Mouse (Mus musculus) ES-Bruce4 (cell line): ENCODE measurements around the gene Plxdc2. TPM values are rescaled to one million over a fixed set of nuclear protein-coding genes. Genes with fewer than 3 reads are reported as not detected.

ENCODE experiments used
- H3K27ac ChIP-seq: 2 replicates; pipeline ENCODE4 v1.5.1; 2012; ENCODE audit warnings: low read length, inconsistent platforms; ENCODE audit not compliant: insufficient read depth
- H3K27me3 ChIP-seq: 2 replicates; pipeline ENCODE4 v1.6.1; 2012; ENCODE audit warnings: mild to moderate bottlenecking, low read length, inconsistent platforms; ENCODE audit not compliant: control insufficient read depth, poor library complexity, insufficient read depth, severe bottlenecking
- H3K36me3 ChIP-seq: 2 replicates; pipeline ENCODE4 v1.6.1; 2012; ENCODE audit warnings: inconsistent platforms, mild to moderate bottlenecking, low read length, moderate library complexity; ENCODE audit not compliant: control insufficient read depth, poor library complexity, insufficient read depth, severe bottlenecking
- H3K4me1 ChIP-seq: one replicate; pipeline ENCODE4 v1.8.1; 2011; ENCODE audit warnings: low read length; ENCODE audit not compliant: control insufficient read depth, insufficient read depth
- H3K4me3 ChIP-seq: 2 replicates; pipeline ENCODE4 v1.5.1; 2011; ENCODE audit warnings: low read depth, mild to moderate bottlenecking, low read length
- H3K9ac ChIP-seq: 2 replicates; pipeline ENCODE4 v1.6.1; 2012; ENCODE audit warnings: low read depth, mild to moderate bottlenecking, inconsistent platforms; ENCODE audit not compliant: poor library complexity, severe bottlenecking
- H3K9me3 ChIP-seq: replicated peaks from 2 replicates; pipeline ENCODE4 v1.6.1; 2012; ENCODE audit warnings: mild to moderate bottlenecking, low read length, inconsistent platforms; ENCODE audit not compliant: control insufficient read depth, poor library complexity, insufficient read depth, severe bottlenecking
- CTCF ChIP-seq: IDR thresholded peaks from one replicate; pipeline ENCODE4 v1.8.1; 2011; ENCODE audit warnings: low read depth, low read length
- EP300 ChIP-seq: IDR thresholded peaks from 2 replicates; pipeline ENCODE4 v1.6.1; 2011; ENCODE audit warnings: low read depth, low read length; ENCODE audit not compliant: insufficient read depth
- POLR2A ChIP-seq: IDR thresholded peaks from one replicate; pipeline ENCODE4 v1.8.1; 2011; ENCODE audit warnings: low read length; ENCODE audit not compliant: insufficient read depth
- polyA plus RNA-seq: library from polyadenylated mRNA; stranded (reverse); fragments of >200 nt; gene quantifications from 2 replicates; pipeline ENCODE4 v1.2.4, GENCODE M21; 2011; ENCODE audit warnings: low read depth; ENCODE audit not compliant: missing spikeins, insufficient read depth, insufficient read length

The Plxdc2 gene
- polyA plus RNA-seq, 1 experiment: 20.0 TPM

GRCm38 (mm10) chr2:16355611-16356105, 446 bp upstream of the Plxdc2 start:
- Histone ChIP-seq H3K27ac (peak overlapping the region; percentile 18), H3K27me3 (no peaks in the 10 kb centered on the region), H3K4me3 (peak overlapping the region; percentile 89), H3K4me1 (no peaks in the 10 kb centered on the region), H3K36me3 (no peaks in the 10 kb centered on the region), H3K9me3 (no peaks in the 10 kb centered on the region), H3K9ac (peak overlapping the region; percentile 86)
- no peak for TF ChIP-seq POLR2A
- TF ChIP-seq CTCF: no peak

GRCm38 (mm10) chr2:16356921-16357837, 1.1 kb downstream of the Plxdc2 start:
- peak overlapping the region; percentile 86 for H3K9ac ChIP-seq
- TF ChIP-seq CTCF (peak; percentile 24), EP300 (no peak), POLR2A (no peak)
- H3K4me1 ChIP-seq: no peaks in the 10 kb centered on the region
- H3K4me3 ChIP-seq: peak overlapping the region; percentile 89
- peak overlapping the region; percentile 60; the same call in 1 of the 2 replicates for H3K27ac ChIP-seq
- H3K9me3 ChIP-seq: no peaks in the 10 kb centered on the region
- no peaks in the 10 kb centered on the region for H3K36me3 ChIP-seq
- no peaks in the 10 kb centered on the region for H3K27me3 ChIP-seq

- Histone ChIP-seq H3K27me3 (no peaks in the 10 kb centered on the region), H3K4me3 (peak overlapping the region; percentile 89), H3K4me1 (no peaks in the 10 kb centered on the region), H3K9ac (peak overlapping the region; percentile 86; the same call in 1 of the 2 replicates), H3K9me3 (no peaks in the 10 kb centered on the region), H3K27ac (no peak overlapping the region), H3K36me3 (no peaks in the 10 kb centered on the region)
- TF ChIP-seq CTCF (no peak), EP300 (no peak), POLR2A (no peak)
Measured at GRCm38 (mm10) chr2:16357946-16358345, 1.8 kb downstream of the Plxdc2 start.

GRCm38 (mm10) chr2:16359341-16359928, 3.3 kb downstream of the Plxdc2 start:
- Histone ChIP-seq H3K4me3 (no peak overlapping the region), H3K4me1 (no peaks in the 10 kb centered on the region), H3K9me3 (no peaks in the 10 kb centered on the region), H3K27me3 (no peaks in the 10 kb centered on the region), H3K9ac (no peak overlapping the region), H3K27ac (no peak overlapping the region), H3K36me3 (no peaks in the 10 kb centered on the region)
- no peak for TF ChIP-seq POLR2A
- TF ChIP-seq CTCF: no peak
- no peak for TF ChIP-seq EP300

GRCm38 (mm10) chr2:16364749-16365148, 8.6 kb downstream of the Plxdc2 start:
- no peak for TF ChIP-seq CTCF
- no peak for TF ChIP-seq EP300
- no peak for TF ChIP-seq POLR2A
- H3K27ac ChIP-seq: no peak overlapping the region

GRCm38 (mm10) chr2:16365830-16366401, 9.8 kb downstream of the Plxdc2 start:
- Histone ChIP-seq H3K27ac (no peak overlapping the region), H3K9me3 (no peaks in the 10 kb centered on the region), H3K9ac (no peak overlapping the region), H3K36me3 (no peaks in the 10 kb centered on the region), H3K4me1 (no peaks in the 10 kb centered on the region), H3K27me3 (no peaks in the 10 kb centered on the region), H3K4me3 (no peak overlapping the region)
- TF ChIP-seq CTCF (no peak), EP300 (no peak), POLR2A (no peak)

More at GRCm38 (mm10) chr2:16364749-16365148, 8.6 kb downstream of the Plxdc2 start:
- Histone ChIP-seq H3K4me1 (no peaks in the 10 kb centered on the region), H3K27me3 (no peaks in the 10 kb centered on the region), H3K4me3 (no peak overlapping the region), H3K9ac (no peak overlapping the region), H3K9me3 (no peaks in the 10 kb centered on the region), H3K36me3 (no peaks in the 10 kb centered on the region)
